Mouse (Mus musculus) G1E-ER4 (cell line): ENCODE measurements around the gene Prox1. TPM values are rescaled to one million over a fixed set of nuclear protein-coding genes. Genes with fewer than 3 reads are reported as not detected.

Experiments
- GATA1 ChIP-seq: IDR thresholded peaks from one replicate; pipeline ENCODE4 v1.8.0; 2012; ENCODE audit warnings: low read length, inconsistent platforms
- polyA plus RNA-seq: library from polyadenylated mRNA; stranded (reverse); fragments of >175 nt; gene quantifications from 2 replicates; pipeline ENCODE4 v1.2.3, GENCODE M21; 2012

Gene Prox1
- polyA plus RNA-seq, 1 experiment, result not detected

DNA sequence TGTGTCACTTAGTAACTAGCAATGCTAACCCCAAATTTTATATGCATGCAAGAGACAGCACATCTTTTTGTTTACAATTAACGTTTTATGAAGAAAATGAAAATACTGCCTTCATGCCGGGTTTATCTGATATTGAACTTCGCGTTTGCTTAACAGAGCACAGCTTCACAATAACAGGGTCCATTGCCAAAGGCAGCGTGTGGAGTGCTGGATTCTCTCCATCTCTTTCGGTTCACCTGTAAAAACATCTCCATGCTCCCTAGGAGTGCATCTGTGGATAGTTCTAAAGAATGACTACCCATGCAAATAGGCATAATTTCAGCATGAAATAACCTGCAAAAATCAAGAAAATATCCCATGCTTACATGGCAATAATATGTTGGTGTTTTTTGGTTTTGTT lies 7.0 kb downstream of the Prox1 start:
- TF ChIP-seq GATA1, result no peak

- TF ChIP-seq GATA1, result no peak
Measured at GRCm38 (mm10) chr1:190161708-190162465, 8.6 kb downstream of the Prox1 start.

DNA sequence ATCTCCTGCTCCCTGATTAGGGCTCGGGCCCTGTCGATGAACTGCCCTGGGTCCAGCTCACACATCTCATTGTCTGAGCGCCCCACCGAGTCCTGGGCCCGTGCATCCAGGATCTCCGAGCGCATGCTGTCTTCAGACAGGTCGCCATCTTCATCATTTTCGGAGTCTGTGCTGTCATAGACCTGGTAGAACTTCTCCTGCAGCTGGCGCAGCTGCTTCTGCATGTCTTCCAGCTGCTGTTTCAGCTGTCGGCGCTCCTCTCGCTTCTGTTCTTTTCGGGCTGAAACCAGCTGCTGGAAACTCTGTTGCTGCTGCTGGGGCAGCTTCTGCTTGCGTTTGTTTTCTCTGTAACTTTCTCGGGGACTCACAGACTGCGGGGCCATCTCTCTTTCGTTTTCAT lies 9.2 kb downstream of the Prox1 start:
- TF ChIP-seq GATA1, result no peak

GRCm38 (mm10) chr1:190159457-190159856 lies 11.1 kb downstream of the Prox1 start:
- TF ChIP-seq GATA1, result no peak

DNA sequence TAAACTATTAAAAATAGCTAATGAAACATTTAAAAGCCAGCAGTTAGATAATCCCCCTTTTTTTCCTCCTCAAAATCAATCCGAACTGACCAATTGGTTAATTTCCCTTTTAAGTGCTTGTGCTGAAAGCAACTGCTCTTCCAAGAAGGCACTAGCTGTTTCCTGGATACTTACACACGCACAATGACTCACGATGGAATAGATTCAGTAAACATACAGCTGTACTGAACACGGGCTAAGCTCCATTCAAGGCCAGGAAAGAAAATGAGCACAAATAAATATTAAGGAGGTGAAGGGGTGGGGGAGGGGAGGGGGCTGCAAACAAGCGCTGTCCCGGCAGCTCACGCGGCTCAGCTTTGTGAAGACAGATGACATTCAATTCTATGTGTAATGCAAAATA lies 14.8 kb downstream of the Prox1 start:
- TF ChIP-seq GATA1, result no peak

GRCm38 (mm10) chr1:190155021-190155420 lies 15.5 kb downstream of the Prox1 start:
- TF ChIP-seq GATA1, result no peak

DNA sequence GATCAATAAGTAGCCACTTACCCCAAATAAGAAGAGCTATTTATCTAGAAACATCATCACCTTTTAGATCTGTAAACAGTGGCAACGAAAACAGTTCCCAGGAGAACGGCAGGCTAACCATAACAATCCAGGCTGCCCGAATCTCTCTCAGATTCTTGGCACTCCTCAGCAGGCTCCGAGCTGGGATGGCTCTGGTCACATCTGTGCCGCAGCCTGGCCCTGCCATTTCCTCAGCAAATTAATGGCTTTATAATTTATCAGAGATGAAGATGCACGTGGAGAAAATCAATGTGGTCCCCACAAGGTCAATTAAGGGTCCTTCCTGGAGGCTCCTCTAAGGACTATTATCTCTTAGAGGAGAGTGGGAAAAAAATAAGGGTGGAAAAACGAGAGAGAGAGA lies 16.2 kb downstream of the Prox1 start:
- TF ChIP-seq GATA1, result no peak

DNA sequence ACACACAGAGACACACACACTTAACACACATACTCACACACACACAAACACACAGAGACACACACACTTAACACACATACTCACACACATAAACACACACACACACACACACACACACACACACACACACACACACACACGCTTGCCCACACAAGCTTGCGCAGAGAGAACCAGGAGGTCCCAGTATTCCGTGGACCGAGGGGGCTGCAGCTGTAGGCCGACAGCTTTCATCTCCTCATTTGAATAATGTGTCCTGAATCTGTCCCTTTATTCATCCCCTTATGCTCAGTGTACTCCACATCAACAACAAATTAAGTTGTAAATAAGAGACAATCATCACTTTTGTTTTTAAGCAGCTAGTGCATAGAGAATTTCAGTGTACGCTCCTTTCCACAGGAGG lies 17.9 kb downstream of the Prox1 start:
- TF ChIP-seq GATA1, result no peak

DNA sequence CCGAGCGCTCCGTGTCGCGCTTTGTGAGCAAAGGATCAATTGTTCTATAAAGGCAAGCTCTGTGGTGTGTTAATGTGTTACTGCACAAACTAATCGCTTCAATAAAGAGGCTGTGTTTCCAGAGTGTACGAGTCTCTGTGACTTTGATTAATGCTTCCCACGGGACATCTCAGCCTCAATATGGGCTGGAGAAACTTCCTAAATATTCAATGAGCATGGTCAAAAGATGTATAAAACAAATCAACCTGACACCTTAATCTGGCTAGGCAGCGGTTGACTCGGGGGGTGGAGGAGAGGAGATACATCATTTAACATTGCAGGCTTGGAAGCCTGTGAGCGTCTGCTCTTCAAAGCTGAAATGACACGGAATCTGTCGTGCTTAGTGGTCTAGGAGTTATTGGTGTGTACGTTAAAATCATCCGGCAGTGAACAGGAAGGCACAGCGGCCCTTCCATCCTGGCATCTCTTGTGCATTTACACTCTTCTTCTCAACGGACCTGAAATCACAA lies 21.2 kb downstream of the Prox1 start:
- TF ChIP-seq GATA1, result no peak

GRCm38 (mm10) chr1:190148661-190149232 lies 21.8 kb downstream of the Prox1 start:
- TF ChIP-seq GATA1, result no peak

DNA sequence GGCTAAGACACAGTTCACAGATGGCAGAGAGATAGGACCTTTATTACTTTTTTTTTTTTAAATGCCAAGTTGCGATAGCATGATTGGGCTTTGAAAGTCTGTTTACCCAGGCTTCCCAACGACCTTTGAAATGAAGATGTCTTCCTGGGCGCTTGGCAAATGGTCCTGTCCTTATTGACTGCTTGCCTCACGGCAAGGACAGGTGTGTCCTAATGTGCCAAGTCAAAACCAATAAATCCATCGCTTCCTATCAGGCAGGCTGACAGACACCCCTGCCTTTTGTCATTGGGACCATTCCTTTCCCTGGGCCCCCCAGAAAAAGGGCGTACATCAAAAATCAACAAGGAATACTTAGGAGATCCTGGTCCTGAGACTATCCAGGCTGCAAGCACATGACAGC lies 22.7 kb downstream of the Prox1 start:
- no peak for TF ChIP-seq GATA1

DNA sequence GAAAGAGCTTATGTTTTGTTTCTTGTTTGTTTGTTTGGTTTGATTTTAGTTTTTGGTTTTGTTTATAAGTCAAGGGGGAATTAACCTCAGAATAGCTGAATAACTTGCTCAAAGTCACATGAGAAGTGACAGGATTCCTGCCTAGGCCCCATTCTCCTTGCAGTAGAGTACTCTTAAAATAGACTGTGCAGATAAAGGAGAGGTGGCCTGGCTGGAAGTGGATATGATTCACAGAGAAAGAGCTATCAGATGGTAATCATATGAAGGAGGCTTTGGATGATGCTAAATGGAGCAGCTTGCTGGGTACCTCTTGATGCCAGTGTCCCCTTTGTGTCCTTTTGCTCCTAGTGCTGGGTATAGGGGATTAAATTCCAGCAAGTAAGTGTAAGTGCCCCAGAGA lies 26.1 kb downstream of the Prox1 start:
- no peak for TF ChIP-seq GATA1

- no peak for TF ChIP-seq GATA1
Measured at GRCm38 (mm10) chr1:190143593-190143992, 26.9 kb downstream of the Prox1 start.

- TF ChIP-seq GATA1, result no peak
Measured at GRCm38 (mm10) chr1:190142584-190142983, 27.9 kb downstream of the Prox1 start.

DNA sequence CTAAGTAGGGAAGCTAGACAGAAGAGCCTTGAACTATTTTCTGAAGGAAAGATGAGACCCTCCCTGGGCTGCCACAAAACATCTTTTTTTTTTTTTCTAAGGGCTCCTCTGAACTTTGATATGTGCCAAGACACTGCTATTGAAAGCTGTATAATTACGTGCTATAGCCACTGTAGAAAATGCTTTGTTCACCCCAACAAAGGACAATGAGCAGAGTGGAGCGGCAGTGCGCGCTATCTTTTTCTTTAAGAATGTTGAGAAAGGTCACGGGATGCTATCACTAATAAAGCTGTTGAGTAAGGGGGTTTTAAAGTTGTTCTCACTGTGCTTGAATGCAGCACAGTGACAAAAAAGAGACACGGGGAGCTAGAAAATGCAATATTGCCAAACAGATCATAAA lies 30.0 kb downstream of the Prox1 start:
- TF ChIP-seq GATA1, result no peak

DNA sequence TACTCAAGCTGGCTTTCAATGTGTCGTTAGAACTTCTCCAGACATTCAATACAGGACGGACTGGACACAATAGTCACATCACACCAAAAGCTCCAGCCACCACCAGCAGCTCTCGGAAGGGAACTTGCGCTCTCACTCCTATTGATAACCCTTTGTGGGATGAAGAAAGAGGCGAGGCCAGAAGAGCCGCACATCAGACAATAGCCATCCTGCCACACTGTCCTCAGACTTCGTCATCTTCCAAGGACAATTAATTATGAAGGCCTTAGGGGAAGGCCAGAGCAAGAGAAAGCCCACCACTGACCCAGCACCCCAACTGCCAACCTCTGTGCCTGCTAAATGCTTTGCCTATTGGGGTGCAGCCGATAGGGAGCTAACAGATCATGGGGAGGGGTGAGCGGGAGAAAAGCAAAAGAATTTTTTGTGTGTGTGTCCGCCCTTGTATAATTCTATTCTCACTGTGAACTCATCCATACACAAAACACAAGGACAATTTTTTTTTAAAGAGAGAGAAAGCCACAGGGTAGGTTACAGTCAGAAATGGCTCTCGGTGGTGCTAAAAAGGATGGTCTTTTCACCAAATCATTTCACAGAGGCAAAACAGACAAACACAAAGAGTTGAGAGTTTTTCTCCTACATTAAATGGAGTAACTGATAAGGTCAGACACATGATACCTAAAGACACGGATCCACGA lies 30.7 kb downstream of the Prox1 start:
- TF ChIP-seq GATA1, result no peak
